Mouse (Mus musculus) ES-Bruce4 (cell line): ENCODE measurements at regions not wholly inside any gene's neighbourhood (a gene's known extent, or its start where the extent isn't known, plus 50 kb on each side); places are given as distances from the start of the nearest gene placed in this dataset.

Experiments
- H3K27ac ChIP-seq: 2 replicates; pipeline ENCODE4 v1.5.1; 2012; ENCODE audit warnings: low read length, inconsistent platforms; ENCODE audit not compliant: insufficient read depth
- H3K27me3 ChIP-seq: 2 replicates; pipeline ENCODE4 v1.6.1; 2012; ENCODE audit warnings: mild to moderate bottlenecking, low read length, inconsistent platforms; ENCODE audit not compliant: control insufficient read depth, poor library complexity, insufficient read depth, severe bottlenecking
- H3K36me3 ChIP-seq: 2 replicates; pipeline ENCODE4 v1.6.1; 2012; ENCODE audit warnings: inconsistent platforms, mild to moderate bottlenecking, low read length, moderate library complexity; ENCODE audit not compliant: control insufficient read depth, poor library complexity, insufficient read depth, severe bottlenecking
- H3K4me1 ChIP-seq: one replicate; pipeline ENCODE4 v1.8.1; 2011; ENCODE audit warnings: low read length; ENCODE audit not compliant: control insufficient read depth, insufficient read depth
- H3K4me3 ChIP-seq: 2 replicates; pipeline ENCODE4 v1.5.1; 2011; ENCODE audit warnings: low read depth, mild to moderate bottlenecking, low read length
- H3K9ac ChIP-seq: 2 replicates; pipeline ENCODE4 v1.6.1; 2012; ENCODE audit warnings: low read depth, mild to moderate bottlenecking, inconsistent platforms; ENCODE audit not compliant: poor library complexity, severe bottlenecking
- H3K9me3 ChIP-seq: replicated peaks from 2 replicates; pipeline ENCODE4 v1.6.1; 2012; ENCODE audit warnings: mild to moderate bottlenecking, low read length, inconsistent platforms; ENCODE audit not compliant: control insufficient read depth, poor library complexity, insufficient read depth, severe bottlenecking
- CTCF ChIP-seq: IDR thresholded peaks from one replicate; pipeline ENCODE4 v1.8.1; 2011; ENCODE audit warnings: low read depth, low read length
- EP300 ChIP-seq: IDR thresholded peaks from 2 replicates; pipeline ENCODE4 v1.6.1; 2011; ENCODE audit warnings: low read depth, low read length; ENCODE audit not compliant: insufficient read depth
- POLR2A ChIP-seq: IDR thresholded peaks from one replicate; pipeline ENCODE4 v1.8.1; 2011; ENCODE audit warnings: low read length; ENCODE audit not compliant: insufficient read depth

- Histone ChIP-seq H3K9ac (no peak overlapping the region), H3K9me3 (no peaks in the 10 kb centered on the region), H3K4me1 (no peaks in the 10 kb centered on the region), H3K27me3 (no peaks in the 10 kb centered on the region; the same call in 1 of the 2 replicates), H3K4me3 (no peak overlapping the region), H3K27ac (no peak overlapping the region), H3K36me3 (no peaks in the 10 kb centered on the region)
- no peak for TF ChIP-seq CTCF
- 0 out of 2 replicates have a peak, but pooled peaks have one; percentile 46 for TF ChIP-seq EP300
These were observed 1004.7 kb upstream of the A1bg start for GRCm38 (mm10) chr15:61927385-61928120.

GRCm38 (mm10) chr15:61920041-61920440 lies 997.2 kb upstream of the A1bg start:
- Histone ChIP-seq H3K9me3 (no peaks in the 10 kb centered on the region), H3K4me1 (no peaks in the 10 kb centered on the region), H3K9ac (no peak overlapping the region), H3K36me3 (no peaks in the 10 kb centered on the region), H3K4me3 (no peak overlapping the region), H3K27me3 (no peaks in the 10 kb centered on the region), H3K27ac (no peak overlapping the region)
- TF ChIP-seq POLR2A (no peak), CTCF (no peak), EP300 (no peak)

- Histone ChIP-seq H3K9me3 (no peaks in the 10 kb centered on the region), H3K4me3 (no peak overlapping the region), H3K4me1 (no peaks in the 10 kb centered on the region), H3K27ac (no peak overlapping the region), H3K9ac (no peak overlapping the region), H3K36me3 (no peaks in the 10 kb centered on the region), H3K27me3 (no peaks in the 10 kb centered on the region)
- TF ChIP-seq EP300: no peak
- TF ChIP-seq POLR2A: no peak
- no peak for TF ChIP-seq CTCF
These were observed 990.8 kb upstream of the A1bg start for GRCm38 (mm10) chr15:61913546-61914160.

GRCm38 (mm10) chr15:61905165-61905845 lies 982.5 kb upstream of the A1bg start:
- no peak overlapping the region for H3K4me3 ChIP-seq
- no peak overlapping the region for H3K27ac ChIP-seq
- no peaks in the 10 kb centered on the region for H3K9me3 ChIP-seq
- TF ChIP-seq POLR2A: no peak
- TF ChIP-seq CTCF: no peak
- TF ChIP-seq EP300: no peak
- H3K9ac ChIP-seq: no peak overlapping the region
- no peaks in the 10 kb centered on the region; the same call in 1 of the 2 replicates for H3K27me3 ChIP-seq
- H3K36me3 ChIP-seq: no peaks in the 10 kb centered on the region
- no peaks in the 10 kb centered on the region for H3K4me1 ChIP-seq

- Histone ChIP-seq H3K9me3 (no peaks in the 10 kb centered on the region), H3K9ac (no peak overlapping the region), H3K4me1 (no peaks in the 10 kb centered on the region), H3K4me3 (no peak overlapping the region), H3K27ac (no peak overlapping the region), H3K36me3 (no peaks in the 10 kb centered on the region), H3K27me3 (no peaks in the 10 kb centered on the region)
- TF ChIP-seq EP300: no peak
- TF ChIP-seq CTCF: no peak
- no peak for TF ChIP-seq POLR2A
These were observed 977.0 kb upstream of the A1bg start for GRCm38 (mm10) chr15:61899809-61900208.

GRCm38 (mm10) chr15:61897566-61897965 lies 974.8 kb upstream of the A1bg start:
- H3K4me3 ChIP-seq: no peak overlapping the region
- H3K27me3 ChIP-seq: no peaks in the 10 kb centered on the region
- H3K9me3 ChIP-seq: no peaks in the 10 kb centered on the region
- TF ChIP-seq EP300 (no peak), POLR2A (no peak), CTCF (no peak)
- no peaks in the 10 kb centered on the region for H3K36me3 ChIP-seq
- H3K9ac ChIP-seq: no peak overlapping the region
- no peak overlapping the region for H3K27ac ChIP-seq
- H3K4me1 ChIP-seq: no peaks in the 10 kb centered on the region
